In genomic region chr10:81417227-81418215, GRCm38 (mm10) we compare ENCODE assay signal across 7 mouse cellular contexts. TPM values are rescaled to one million over a fixed set of nuclear protein-coding genes. Genes with fewer than 3 reads are reported as not detected.
A peak's percentile ranks its signal among the peaks of the same experiment; 100 is the strongest.
DNase-seq lines count a peak whose midpoint lies in the region; ATAC-seq and TF ChIP-seq lines count a peak whose summit lies in the region.

No protein-coding gene starts in this region.

- no peaks in the 10 kb centered on the region for H3K9me3 ChIP-seq in lung, embryonic 15.5 days
- no peaks in the 10 kb centered on the region for H3K9me3 ChIP-seq in forebrain, embryonic 12.5 days
- H3K9me3 ChIP-seq in intestine, embryonic 14.5 days (ENCODE audit: control insufficient read depth, low read length): no peaks in the 10 kb centered on the region
- H3K9me3 ChIP-seq in midbrain, embryonic 14.5 days (ENCODE audit: control insufficient read depth, low read length): no peaks in the 10 kb centered on the region

- H3K36me3 ChIP-seq in lung, embryonic 15.5 days: peaks cover 10% of the 10 kb centered on the region
- 0 out of 2 replicates have a peak, but pooled peaks cover 6% of the 10 kb centered on the region for H3K36me3 ChIP-seq in forebrain, embryonic 12.5 days (replicated peaks)
- H3K36me3 ChIP-seq in intestine, embryonic 14.5 days (ENCODE audit: control insufficient read depth, insufficient read depth, low read length): peaks cover 13% of the 10 kb centered on the region; the same call in 1 of the 2 replicates
- 0 out of 2 replicates have a peak, but pooled peaks cover 2% of the 10 kb centered on the region for H3K36me3 ChIP-seq in midbrain, embryonic 14.5 days (ENCODE audit: control insufficient read depth, insufficient read depth, low read length)

- no peaks in the 10 kb centered on the region for H3K27me3 ChIP-seq in lung, embryonic 15.5 days
- peaks cover 15% of the 10 kb centered on the region for H3K27me3 ChIP-seq in forebrain, embryonic 12.5 days
- H3K27me3 ChIP-seq in intestine, embryonic 14.5 days (replicated peaks; ENCODE audit: control insufficient read depth, insufficient read depth, low read length): no peaks in the 10 kb centered on the region
- no peaks in the 10 kb centered on the region for H3K27me3 ChIP-seq in midbrain, embryonic 14.5 days (ENCODE audit: control insufficient read depth, insufficient read depth, low read length)

- peaks cover 79% of the 10 kb centered on the region for H3K4me1 ChIP-seq in lung, embryonic 15.5 days
- H3K4me1 ChIP-seq in lung, adult 2 months (ENCODE audit: control insufficient read depth, insufficient read depth, low read length): peaks cover 75% of the 10 kb centered on the region
- peaks cover 61% of the 10 kb centered on the region for H3K4me1 ChIP-seq in forebrain, embryonic 12.5 days
- peaks cover 54% of the 10 kb centered on the region for H3K4me1 ChIP-seq in intestine, embryonic 14.5 days (replicated peaks; ENCODE audit: control insufficient read depth, insufficient read depth, low read length)
- H3K4me1 ChIP-seq in midbrain, embryonic 14.5 days (ENCODE audit: control insufficient read depth, insufficient read depth, low read length): peaks cover 23% of the 10 kb centered on the region

- H3K27ac ChIP-seq in lung, embryonic 15.5 days: peak overlapping the region; percentile 98
- peak overlapping the region; percentile 80 for H3K27ac ChIP-seq in forebrain, embryonic 12.5 days
- H3K27ac ChIP-seq in intestine, embryonic 14.5 days (ENCODE audit: low read depth): peak overlapping the region; percentile 52; the same call in 1 of the 2 replicates
- peak overlapping the region; percentile 20; the same call in 1 of the 2 replicates for H3K27ac ChIP-seq in midbrain, embryonic 14.5 days (replicated peaks; ENCODE audit: low read depth, low read length)

- ATAC-seq in lung, embryonic 15.5 days (ENCODE audit: borderline replicate concordance, extremely low read depth, low FRiP score, low TSS enrichment): peak; percentile 17; the same call in 1 of the 2 replicates
- ATAC-seq in forebrain, embryonic 12.5 days (ENCODE audit: low FRiP score): no peak
- no peak for ATAC-seq in intestine, embryonic 14.5 days (replicated peaks; ENCODE audit: low FRiP score, low TSS enrichment, low read depth)
- ATAC-seq in midbrain, embryonic 14.5 days (ENCODE audit: low FRiP score, low TSS enrichment): no peak

- peak overlapping the region; percentile 28 for H3K4me3 ChIP-seq in lung, embryonic 15.5 days
- H3K4me3 ChIP-seq in lung, adult 2 months (replicated peaks; ENCODE audit: extremely low read depth, low read depth, low read length): no peak overlapping the region
- peak overlapping the region; percentile 35 for H3K4me3 ChIP-seq in forebrain, embryonic 12.5 days (replicated peaks)
- H3K4me3 ChIP-seq in intestine, embryonic 14.5 days (ENCODE audit: low read depth, low read length): peak overlapping the region; percentile 17
- H3K4me3 ChIP-seq in midbrain, embryonic 14.5 days (replicated peaks; ENCODE audit: low read depth, low read length): peak overlapping the region; percentile 23

- no peak for TF ChIP-seq POLR2A in lung, adult 2 months (IDR thresholded peaks at IDR 0.05; ENCODE audit: borderline replicate concordance, extremely low read depth, low read depth, low read length)

- WGBS in lung, embryonic 15.5 days: 53% methylated on average over 11 of the region's 12 CpGs
- WGBS in lung, adult 2 months: 37% methylated on average over 12 of the region's 12 CpGs
- WGBS in forebrain, embryonic 12.5 days: 44% methylated on average over 12 of the region's 12 CpGs
- WGBS in intestine, embryonic 14.5 days: 55% methylated on average over 12 of the region's 12 CpGs
- 50% methylated on average over 12 of the region's 12 CpGs for WGBS in midbrain, embryonic 14.5 days

- H3K9ac ChIP-seq in lung, embryonic 15.5 days: peak overlapping the region; percentile 33
- H3K9ac ChIP-seq in forebrain, embryonic 12.5 days: peak overlapping the region; percentile 65
- H3K9ac ChIP-seq in intestine, embryonic 14.5 days (ENCODE audit: low read length): no peak overlapping the region
- H3K9ac ChIP-seq in midbrain, embryonic 14.5 days (replicated peaks; ENCODE audit: low read length): peak overlapping the region; percentile 40; the same call in 1 of the 2 replicates

- no peak for DNase-seq in lung, adult 2 months
- DNase-seq in intestine, embryonic 14.5 days (ENCODE audit: low spot score): no peak
- DNase-seq in midbrain, embryonic 14.5 days: no peak
- no peak for DNase-seq in urinary bladder, postnatal 25 days (ENCODE audit: low spot score)
- no peak for DNase-seq in left cerebral cortex, adult 18-20 months (ENCODE audit: low spot score in 2 of 2)

- TF ChIP-seq CTCF in lung, adult 2 months (IDR thresholded peaks at IDR 0.05; ENCODE audit: insufficient read depth, low read length): no peak

- peak overlapping the region; percentile 67 for H3K4me2 ChIP-seq in lung, embryonic 15.5 days
- peak overlapping the region; percentile 64 for H3K4me2 ChIP-seq in forebrain, embryonic 12.5 days
- peak overlapping the region; percentile 52 for H3K4me2 ChIP-seq in intestine, embryonic 14.5 days (ENCODE audit: low read length)
- H3K4me2 ChIP-seq in midbrain, embryonic 14.5 days (ENCODE audit: low read length): peak overlapping the region; percentile 53

RNA-seq across cellular contexts. Expression of gene Smim24, which starts 24.7 kb away (rescaled TPM):
- 4.4 TPM in 2 replicates for polyA plus RNA-seq in lung, embryonic 15.5 days (2015; fragmentation: Nextera tagmentation; extraction: Ambion mirVana)
- polyA plus RNA-seq in lung, adult 2 months (2012; rRNA removed): 8.8 and 10.1 TPM in 2 replicates
- polyA plus RNA-seq in forebrain, embryonic 12.5 days (2016; fragmentation: Nextera tagmentation; extraction: Ambion mirVana): 1.8 and 2.6 TPM in 2 replicates
- polyA plus RNA-seq in intestine, embryonic 14.5 days (2014; fragmentation: Nextera tagmentation; extraction: Ambion mirVana): 99.8 and 125 TPM in 2 replicates
- polyA plus RNA-seq in midbrain, embryonic 14.5 days (2014; fragmentation: Nextera tagmentation; extraction: Ambion mirVana): 1.0 and 1.2 TPM in 2 replicates
- 1 to 10 TPM; 1.1 to 1.2 TPM for total RNA-seq in left cerebral cortex, adult 18-20 months (2021)

RNA-seq across cellular contexts. Expression of gene Gm48552, which starts 28.7 kb away (rescaled TPM):
- 0.45 and 2.3 TPM in 2 replicates for polyA plus RNA-seq in lung, embryonic 15.5 days (2015; fragmentation: Nextera tagmentation; extraction: Ambion mirVana)
- polyA plus RNA-seq in lung, adult 2 months (2012; rRNA removed): 3.6 and 5.9 TPM in 2 replicates
- 1.4 and 2.1 TPM in 2 replicates for polyA plus RNA-seq in forebrain, embryonic 12.5 days (2016; fragmentation: Nextera tagmentation; extraction: Ambion mirVana)
- polyA plus RNA-seq in intestine, embryonic 14.5 days (2014; fragmentation: Nextera tagmentation; extraction: Ambion mirVana): 0.37 and 0.44 TPM in 2 replicates
- 1.3 and 2.9 TPM in 2 replicates for polyA plus RNA-seq in midbrain, embryonic 14.5 days (2014; fragmentation: Nextera tagmentation; extraction: Ambion mirVana)
- total RNA-seq in left cerebral cortex, adult 18-20 months (2021): 1 to 10 TPM; 2.7 to 2.8 TPM

RNA-seq across cellular contexts. Expression of gene Gm48551, which starts 33.3 kb away (rescaled TPM):
- 1.6 and 2.7 TPM in 2 replicates for polyA plus RNA-seq in lung, embryonic 15.5 days (2015; fragmentation: Nextera tagmentation; extraction: Ambion mirVana)
- 3.7 and 6.3 TPM in 2 replicates for polyA plus RNA-seq in lung, adult 2 months (2012; rRNA removed)
- 4.2 and 4.6 TPM in 2 replicates for polyA plus RNA-seq in forebrain, embryonic 12.5 days (2016; fragmentation: Nextera tagmentation; extraction: Ambion mirVana)
- polyA plus RNA-seq in intestine, embryonic 14.5 days (2014; fragmentation: Nextera tagmentation; extraction: Ambion mirVana): 2.4 and 4.2 TPM in 2 replicates
- polyA plus RNA-seq in midbrain, embryonic 14.5 days (2014; fragmentation: Nextera tagmentation; extraction: Ambion mirVana): 4.5 and 8.2 TPM in 2 replicates
- total RNA-seq in left cerebral cortex, adult 18-20 months (2021): 1 to 10 TPM; 3.1 to 3.8 TPM

RNA-seq across cellular contexts. Expression of gene Dohh, which starts 33.3 kb away (rescaled TPM):
- 75.9 and 79.8 TPM in 2 replicates for polyA plus RNA-seq in lung, embryonic 15.5 days (2015; fragmentation: Nextera tagmentation; extraction: Ambion mirVana)
- polyA plus RNA-seq in lung, adult 2 months (2012; rRNA removed): 79.2 and 83.4 TPM in 2 replicates
- 68.1 and 68.5 TPM in 2 replicates for polyA plus RNA-seq in forebrain, embryonic 12.5 days (2016; fragmentation: Nextera tagmentation; extraction: Ambion mirVana)
- polyA plus RNA-seq in intestine, embryonic 14.5 days (2014; fragmentation: Nextera tagmentation; extraction: Ambion mirVana): 70.7 and 70.8 TPM in 2 replicates
- 59.5 and 79.6 TPM in 2 replicates for polyA plus RNA-seq in midbrain, embryonic 14.5 days (2014; fragmentation: Nextera tagmentation; extraction: Ambion mirVana)
- total RNA-seq in left cerebral cortex, adult 18-20 months (2021): 10 to 100 TPM; 87.4 to 97.6 TPM

RNA-seq across cellular contexts. Expression of gene Nfic, which starts 37.9 kb away (rescaled TPM):
- 86.0 and 87.2 TPM in 2 replicates for polyA plus RNA-seq in lung, embryonic 15.5 days (2015; fragmentation: Nextera tagmentation; extraction: Ambion mirVana)
- 89.6 and 103 TPM in 2 replicates for polyA plus RNA-seq in lung, adult 2 months (2012; rRNA removed)
- polyA plus RNA-seq in forebrain, embryonic 12.5 days (2016; fragmentation: Nextera tagmentation; extraction: Ambion mirVana): 15.3 and 16.3 TPM in 2 replicates
- 52.4 and 57.2 TPM in 2 replicates for polyA plus RNA-seq in intestine, embryonic 14.5 days (2014; fragmentation: Nextera tagmentation; extraction: Ambion mirVana)
- polyA plus RNA-seq in midbrain, embryonic 14.5 days (2014; fragmentation: Nextera tagmentation; extraction: Ambion mirVana): 11.2 and 13.7 TPM in 2 replicates
- 10 to 100 TPM; 84.7 to 91.7 TPM for total RNA-seq in left cerebral cortex, adult 18-20 months (2021)

Comparison
In these comparisons a context has a peak if more than half of its experiments do, and no peak if none do; other contexts are left out.
1. H3K27ac ChIP-seq: peak in every context shown above with its lines; median percentile 98 in lung, embryonic 15.5 days; 80 in forebrain, embryonic 12.5 days; 52 in intestine, embryonic 14.5 days; 20 in midbrain, embryonic 14.5 days.